Mouse (Mus musculus): ENCODE measurements around the gene Rnase9. TPM values are rescaled to one million over a fixed set of nuclear protein-coding genes. Genes with fewer than 3 reads are reported as not detected.

The Rnase9 gene
- total RNA-seq (2021) = not detected
- long read RNA-seq, experiment 1 = 0 reads
- long read RNA-seq, experiment 2 = 0 reads

- DNase-seq (ENCODE audit: low spot score in 2 of 2) = no peak
- intact Hi-C loops (cut with DNase I) = no loop called here
These were observed at the start of gene Rnase9 for GRCm38 (mm10) chr14:51041769-51042168. Gene Rnase9 (minus strand): TSS chr14:51041869.

- intact Hi-C loops (cut with DNase I) = no loop called here
- peak; percentile 79 to 87 for DNase-seq (ENCODE audit: low spot score in 2 of 2)
These were observed 48.6 kb upstream of the Rnase9 start for GRCm38 (mm10) chr14:51090077-51090781.

GRCm38 (mm10) chr14:51089674-51090076, 48.0 kb upstream of the Rnase9 start:
- DNase-seq (ENCODE audit: low spot score in 2 of 2) = no peak
- intact Hi-C loops (cut with DNase I) = loop anchor here (1.0 kb wide), 2 partner anchors 25 to 282 kb away; partner anchors contain the start of genes Ccnb1ip1 and Parp2

GRCm38 (mm10) chr14:51088970-51089673, 47.5 kb upstream of the Rnase9 start:
- DNase-seq (ENCODE audit: low spot score in 2 of 2) = peak; percentile 98 to 99

GRCm38 (mm10) chr14:51088166-51088969, 46.7 kb upstream of the Rnase9 start:
- intact Hi-C loops (cut with DNase I) = no loop called here
- peak; percentile 82 to 91 for DNase-seq (ENCODE audit: low spot score in 2 of 2)

More at GRCm38 (mm10) chr14:51088970-51089673, 47.5 kb upstream of the Rnase9 start:
- intact Hi-C loops (cut with DNase I) = loop anchor here (1.0 kb wide), 2 partner anchors 25 to 282 kb away; partner anchors contain the start of genes Ccnb1ip1 and Parp2

- intact Hi-C loops (cut with DNase I) = no loop called here
- no peak for DNase-seq (ENCODE audit: low spot score in 2 of 2)
These were observed 46.1 kb upstream of the Rnase9 start for GRCm38 (mm10) chr14:51087762-51088161.

- no peak for DNase-seq (ENCODE audit: low spot score in 2 of 2)
- intact Hi-C loops (cut with DNase I) = no loop called here
These were observed 44.2 kb upstream of the Rnase9 start for GRCm38 (mm10) chr14:51085911-51086310.

- DNase-seq (ENCODE audit: low spot score in 2 of 2) = no peak
- intact Hi-C loops (cut with DNase I) = no loop called here
These were observed 43.4 kb upstream of the Rnase9 start for GRCm38 (mm10) chr14:51085086-51085485.

- intact Hi-C loops (cut with DNase I) = no loop called here
- DNase-seq (ENCODE audit: low spot score in 2 of 2) = no peak
These were observed 42.1 kb upstream of the Rnase9 start for GRCm38 (mm10) chr14:51083805-51084204.

GRCm38 (mm10) chr14:51082599-51083581, 41.2 kb upstream of the Rnase9 start:
- intact Hi-C loops (cut with DNase I) = no loop called here
- peak in 1 of 2 experiments; percentile 71 for DNase-seq (ENCODE audit: low spot score in 2 of 2)

- DNase-seq (ENCODE audit: low spot score in 2 of 2) = no peak
- intact Hi-C loops (cut with DNase I) = no loop called here
These were observed 39.4 kb upstream of the Rnase9 start for GRCm38 (mm10) chr14:51081035-51081434.

GRCm38 (mm10) chr14:51079180-51079579, 37.5 kb upstream of the Rnase9 start:
- intact Hi-C loops (cut with DNase I) = no loop called here
- DNase-seq (ENCODE audit: low spot score in 2 of 2) = no peak

- no peak for DNase-seq (ENCODE audit: low spot score in 2 of 2)
- intact Hi-C loops (cut with DNase I) = no loop called here
These were observed 32.7 kb upstream of the Rnase9 start, which contains the start of gene Olfr750 for GRCm38 (mm10) chr14:51074335-51074734. Gene Olfr750 (minus strand): TSS chr14:51074435.

- intact Hi-C loops (cut with DNase I) = no loop called here
- no peak for DNase-seq (ENCODE audit: low spot score in 2 of 2)
These were observed 27.9 kb upstream of the Rnase9 start for GRCm38 (mm10) chr14:51069617-51070016.

GRCm38 (mm10) chr14:51068956-51069355, 27.3 kb upstream of the Rnase9 start:
- DNase-seq (ENCODE audit: low spot score in 2 of 2) = no peak

GRCm38 (mm10) chr14:51060761-51061160, 19.1 kb upstream of the Rnase9 start:
- no peak for DNase-seq (ENCODE audit: low spot score in 2 of 2)
- intact Hi-C loops (cut with DNase I) = no loop called here

More at GRCm38 (mm10) chr14:51068956-51069355, 27.3 kb upstream of the Rnase9 start:
- intact Hi-C loops (cut with DNase I) = no loop called here

GRCm38 (mm10) chr14:51057401-51057831, 15.7 kb upstream of the Rnase9 start, which contains the start of gene Rnase12:
Gene Rnase12 (minus strand): TSS chr14:51057661.
- intact Hi-C loops (cut with DNase I) = no loop called here
- no peak for DNase-seq (ENCODE audit: low spot score in 2 of 2)
